Mouse (Mus musculus): ENCODE measurements at regions not wholly inside any gene's neighbourhood (a gene's known extent, or its start where the extent isn't known, plus 50 kb on each side); places are given as distances from the start of the nearest gene placed in this dataset.

DNA sequence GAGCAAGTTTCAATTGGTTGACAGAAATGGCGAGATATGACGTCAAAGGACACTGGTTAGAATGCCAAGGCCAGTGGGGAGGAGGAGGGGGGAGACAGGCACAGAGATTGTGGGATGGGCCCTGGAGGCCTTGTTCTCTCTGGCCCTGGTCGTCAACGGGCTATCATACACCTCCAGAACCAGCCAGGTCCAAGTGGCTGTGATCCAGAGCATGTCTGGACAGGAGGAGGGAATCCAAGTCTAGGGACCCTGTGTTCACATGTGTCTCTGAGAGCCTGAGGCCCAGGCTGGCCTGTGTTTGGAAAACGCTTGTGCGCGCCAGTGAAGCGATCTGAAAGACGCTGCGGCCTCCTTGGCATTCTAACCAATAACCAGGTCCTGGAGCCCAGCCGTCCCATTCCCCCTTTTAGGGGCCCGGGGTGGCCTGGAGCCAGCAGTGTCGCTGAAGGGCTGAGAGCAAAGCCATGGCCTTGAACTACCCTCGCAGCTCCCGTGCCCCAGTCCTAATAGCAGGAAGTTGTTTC lies 65.1 kb upstream of the Ppara start:
- no peak for TF ChIP-seq NANOG (IDR thresholded peaks at IDR 0.05; ENCODE audit: borderline replicate concordance, low read length)
- no peak for TF ChIP-seq CTCF (conservative IDR thresholded peaks at IDR 0.05; ENCODE audit: low read length)
- TF ChIP-seq POU5F1 (IDR thresholded peaks at IDR 0.05; ENCODE audit: borderline replicate concordance, low read length), result no peak
- Histone ChIP-seq H3K27me3 (ENCODE audit: insufficient read depth, low read length) (peaks cover 64% of the 10 kb centered on the region), H3K9me3 (ENCODE audit: low read length) (no peaks in the 10 kb centered on the region), H3K4me3 (replicated peaks; ENCODE audit: low read length) (peak overlapping the region; percentile 89), H3K36me3 (ENCODE audit: insufficient read depth, low read length) (no peaks in the 10 kb centered on the region), H3K4me1 (replicated peaks; ENCODE audit: low read depth, low read length) (peaks cover 6% of the 10 kb centered on the region)

DNA sequence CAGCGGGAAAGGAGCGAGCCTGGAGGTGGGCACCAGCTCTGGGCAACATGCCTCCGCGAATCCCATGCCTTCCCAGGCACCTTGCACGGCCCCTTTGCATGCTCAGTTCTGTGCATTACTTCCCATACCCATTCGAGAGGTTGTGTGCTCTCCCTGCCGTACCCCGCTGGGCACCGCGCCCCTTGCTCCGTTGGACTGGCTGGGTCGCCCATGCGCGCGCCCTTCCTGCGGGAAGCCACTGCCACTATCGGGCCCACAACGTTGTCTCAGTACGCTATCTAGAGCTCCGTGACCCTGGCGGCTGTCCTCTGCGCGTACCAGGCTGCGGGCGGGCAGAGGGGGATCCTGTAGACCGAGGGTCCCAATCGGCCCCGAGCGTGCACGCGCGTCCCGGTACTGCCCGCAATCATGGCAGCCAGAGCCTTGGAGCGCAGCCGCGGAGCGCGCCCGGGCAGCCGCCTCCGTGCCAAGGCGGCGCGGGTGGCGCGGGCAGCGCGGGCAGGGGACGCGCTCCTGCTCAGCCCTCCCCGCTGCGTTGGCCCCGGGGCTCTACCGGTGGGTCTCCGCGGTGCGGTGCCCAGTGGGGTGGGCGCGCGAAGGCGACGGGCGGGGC lies 64.5 kb upstream of the Ppara start:
- H3K27me3 ChIP-seq (ENCODE audit: insufficient read depth, low read length), result peaks cover 68% of the 10 kb centered on the region

DNA sequence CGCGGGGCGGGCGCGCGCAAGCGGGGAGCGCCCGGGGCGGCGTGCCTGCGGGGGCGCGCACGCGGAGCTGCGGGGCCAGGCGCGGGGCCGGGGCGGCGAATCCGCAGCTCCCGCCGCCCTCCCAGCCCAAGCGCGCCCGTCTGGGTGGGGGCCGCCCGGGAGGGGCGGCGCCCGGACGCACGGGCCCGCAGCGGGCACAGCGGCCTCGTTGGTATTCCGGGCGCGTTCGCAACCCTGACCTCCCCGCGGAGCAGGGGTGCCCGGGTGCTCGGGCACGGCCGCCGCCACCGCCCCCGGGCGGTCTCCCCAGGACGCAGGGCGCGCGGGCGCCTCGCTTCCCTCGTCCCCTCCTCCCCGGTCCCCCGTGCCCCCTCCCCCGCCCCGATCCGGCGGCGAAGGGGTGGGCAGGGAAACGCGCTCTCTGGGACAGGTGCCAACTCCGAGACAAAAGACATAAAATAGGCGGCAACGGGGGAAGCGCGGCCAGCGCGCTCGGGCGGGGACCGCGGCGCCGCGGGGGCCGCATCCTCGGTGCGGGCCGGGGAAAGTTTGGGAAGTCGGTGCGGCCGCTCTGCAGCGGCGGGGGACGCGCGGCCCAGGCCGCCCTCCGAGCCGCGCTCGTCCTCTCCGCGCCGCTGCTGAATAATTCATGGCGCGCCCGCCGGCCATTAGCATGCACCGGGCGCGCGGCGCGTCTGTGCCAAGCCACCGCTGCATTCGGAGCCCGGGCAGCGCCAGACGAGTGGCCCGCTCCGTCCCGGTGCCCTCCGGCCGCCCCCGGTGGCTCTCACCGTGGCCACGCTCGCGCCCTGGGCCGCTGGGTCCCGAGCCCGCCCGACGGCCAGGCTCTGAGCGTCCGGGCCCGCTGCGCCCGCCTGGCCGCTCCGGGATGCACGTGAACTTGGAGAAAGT lies 63.7 kb upstream of the Ppara start:
- peak overlapping the region; percentile 89 for H3K4me3 ChIP-seq (replicated peaks; ENCODE audit: low read length)
- H3K27me3 ChIP-seq (ENCODE audit: insufficient read depth, low read length), result peaks cover 75% of the 10 kb centered on the region
- no peaks in the 10 kb centered on the region for H3K9me3 ChIP-seq (ENCODE audit: low read length)
- H3K36me3 ChIP-seq (ENCODE audit: insufficient read depth, low read length), result no peaks in the 10 kb centered on the region
- TF ChIP-seq POU5F1 (IDR thresholded peaks at IDR 0.05; ENCODE audit: borderline replicate concordance, low read length), result no peak
- no peak for TF ChIP-seq CTCF (conservative IDR thresholded peaks at IDR 0.05; ENCODE audit: low read length)
- no peak for TF ChIP-seq NANOG (IDR thresholded peaks at IDR 0.05; ENCODE audit: borderline replicate concordance, low read length)
- H3K4me1 ChIP-seq (replicated peaks; ENCODE audit: low read depth, low read length), result peaks cover 6% of the 10 kb centered on the region

More for the DNA sequence above, 64.5 kb upstream of the Ppara start:
- Histone ChIP-seq H3K36me3 (ENCODE audit: insufficient read depth, low read length) (no peaks in the 10 kb centered on the region), H3K4me3 (replicated peaks; ENCODE audit: low read length) (peak overlapping the region; percentile 89), H3K9me3 (ENCODE audit: low read length) (no peaks in the 10 kb centered on the region), H3K4me1 (replicated peaks; ENCODE audit: low read depth, low read length) (peaks cover 6% of the 10 kb centered on the region)
- TF ChIP-seq NANOG (IDR thresholded peaks at IDR 0.05; ENCODE audit: borderline replicate concordance, low read length), result no peak

DNA sequence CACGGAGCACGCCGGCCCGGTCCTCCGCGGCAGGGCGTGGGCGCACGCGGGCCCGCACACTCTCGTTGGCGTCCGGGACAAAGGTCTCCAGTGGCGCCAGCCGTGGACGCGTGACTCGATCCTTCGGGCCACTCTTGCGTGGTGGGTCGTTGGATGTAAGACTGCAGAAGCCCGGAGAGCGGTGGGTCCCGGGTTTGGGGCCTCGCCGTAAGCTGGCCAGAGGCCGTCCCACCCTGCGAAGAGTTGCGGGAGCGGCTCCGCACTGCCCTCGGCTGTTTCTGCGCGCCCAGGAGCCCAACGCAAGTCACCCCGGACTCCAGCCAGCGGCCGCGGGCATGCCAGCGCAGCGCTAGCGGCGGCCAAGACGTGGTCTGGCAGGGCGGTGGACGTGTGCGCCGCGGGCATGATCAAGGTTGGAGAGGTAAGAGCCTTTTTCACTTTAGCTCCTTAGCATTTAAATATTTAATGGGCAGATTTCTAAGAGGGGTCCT lies 63.0 kb upstream of the Ppara start:
- TF ChIP-seq CTCF (conservative IDR thresholded peaks at IDR 0.05; ENCODE audit: low read length) (no peak), NANOG (IDR thresholded peaks at IDR 0.05; ENCODE audit: borderline replicate concordance, low read length) (no peak), POU5F1 (IDR thresholded peaks at IDR 0.05; ENCODE audit: borderline replicate concordance, low read length) (no peak)
- Histone ChIP-seq H3K36me3 (ENCODE audit: insufficient read depth, low read length) (no peaks in the 10 kb centered on the region), H3K4me1 (replicated peaks; ENCODE audit: low read depth, low read length) (peaks cover 6% of the 10 kb centered on the region), H3K4me3 (replicated peaks; ENCODE audit: low read length) (peak overlapping the region; percentile 89), H3K9me3 (ENCODE audit: low read length) (no peaks in the 10 kb centered on the region), H3K27me3 (ENCODE audit: insufficient read depth, low read length) (peaks cover 75% of the 10 kb centered on the region)

DNA sequence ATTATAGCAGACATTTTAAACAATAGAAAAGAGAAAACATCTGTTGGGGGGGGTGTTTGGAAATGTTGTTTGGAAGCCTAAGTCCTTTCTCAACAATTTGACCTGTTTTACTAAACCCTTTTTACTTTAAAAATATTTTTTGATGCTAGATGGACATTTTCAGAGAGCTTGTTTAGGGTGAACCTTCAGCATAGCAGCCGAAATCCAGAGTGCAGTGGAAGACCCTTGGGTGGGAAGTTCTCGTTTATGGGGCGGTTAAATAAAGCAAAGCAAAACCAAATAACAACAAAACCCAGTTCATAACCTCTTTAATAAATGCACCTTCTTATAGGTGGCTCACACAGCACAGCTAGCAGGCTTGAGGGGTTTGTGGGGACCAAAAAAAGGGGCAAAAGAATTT lies 62.4 kb upstream of the Ppara start:
- Histone ChIP-seq H3K9me3 (ENCODE audit: low read length) (no peaks in the 10 kb centered on the region), H3K27me3 (ENCODE audit: insufficient read depth, low read length) (peaks cover 76% of the 10 kb centered on the region), H3K36me3 (ENCODE audit: insufficient read depth, low read length) (no peaks in the 10 kb centered on the region), H3K4me3 (replicated peaks; ENCODE audit: low read length) (peak overlapping the region; percentile 89), H3K4me1 (replicated peaks; ENCODE audit: low read depth, low read length) (peaks cover 6% of the 10 kb centered on the region)
- no peak for TF ChIP-seq CTCF (conservative IDR thresholded peaks at IDR 0.05; ENCODE audit: low read length)
- TF ChIP-seq NANOG (IDR thresholded peaks at IDR 0.05; ENCODE audit: borderline replicate concordance, low read length), result no peak
- no peak for TF ChIP-seq POU5F1 (IDR thresholded peaks at IDR 0.05; ENCODE audit: borderline replicate concordance, low read length)

DNA sequence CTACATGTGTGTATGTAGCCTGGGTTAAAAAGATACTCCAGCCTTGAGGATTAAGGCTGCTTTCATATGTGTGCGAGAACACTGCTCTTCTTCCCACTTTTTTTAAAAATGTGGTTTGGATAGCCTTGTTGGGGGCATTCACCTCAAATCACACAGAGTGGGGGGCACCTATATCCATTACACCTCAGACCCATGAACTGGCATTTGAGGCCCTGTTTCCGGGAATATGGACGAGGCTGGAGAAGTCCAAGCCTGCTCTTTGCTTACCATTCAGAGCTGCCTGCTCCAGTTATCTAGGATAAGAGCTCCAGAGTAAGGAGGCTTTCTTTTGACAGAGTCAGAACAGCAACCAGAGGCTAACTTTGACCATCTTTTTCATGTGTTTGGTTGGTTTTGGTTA lies 61.9 kb upstream of the Ppara start:
- Histone ChIP-seq H3K4me3 (replicated peaks; ENCODE audit: low read length) (no peak overlapping the region), H3K27me3 (ENCODE audit: insufficient read depth, low read length) (peaks cover 76% of the 10 kb centered on the region), H3K4me1 (replicated peaks; ENCODE audit: low read depth, low read length) (peaks cover 6% of the 10 kb centered on the region), H3K9me3 (ENCODE audit: low read length) (no peaks in the 10 kb centered on the region), H3K36me3 (ENCODE audit: insufficient read depth, low read length) (no peaks in the 10 kb centered on the region)
- TF ChIP-seq NANOG (IDR thresholded peaks at IDR 0.05; ENCODE audit: borderline replicate concordance, low read length), result no peak
- no peak for TF ChIP-seq CTCF (conservative IDR thresholded peaks at IDR 0.05; ENCODE audit: low read length)
- TF ChIP-seq POU5F1 (IDR thresholded peaks at IDR 0.05; ENCODE audit: borderline replicate concordance, low read length), result no peak

DNA sequence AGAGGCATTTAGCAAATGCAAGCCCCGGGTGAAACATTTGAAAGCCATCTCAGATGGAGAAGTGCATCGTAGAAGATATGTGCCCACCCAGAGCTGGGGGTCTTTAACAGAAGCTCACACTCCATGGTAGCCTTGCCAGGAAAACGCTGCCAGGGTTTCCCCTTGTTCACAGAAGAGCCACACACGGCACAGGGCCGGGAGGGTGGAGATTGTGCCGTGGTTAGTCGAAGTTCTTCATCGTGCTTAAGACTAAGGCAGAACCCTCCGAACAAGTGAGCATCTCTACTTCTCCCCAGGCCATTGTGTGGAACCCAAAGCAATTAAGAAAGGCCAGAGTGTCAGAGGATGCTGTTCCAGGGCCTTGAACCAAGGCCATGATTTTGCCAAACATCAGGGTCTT lies 61.3 kb upstream of the Ppara start:
- no peak for TF ChIP-seq CTCF (conservative IDR thresholded peaks at IDR 0.05; ENCODE audit: low read length)
- TF ChIP-seq POU5F1 (IDR thresholded peaks at IDR 0.05; ENCODE audit: borderline replicate concordance, low read length), result no peak
- TF ChIP-seq NANOG (IDR thresholded peaks at IDR 0.05; ENCODE audit: borderline replicate concordance, low read length), result no peak
- no peak overlapping the region for H3K4me3 ChIP-seq (replicated peaks; ENCODE audit: low read length)
- H3K36me3 ChIP-seq (ENCODE audit: insufficient read depth, low read length), result no peaks in the 10 kb centered on the region
- H3K27me3 ChIP-seq (ENCODE audit: insufficient read depth, low read length), result peaks cover 81% of the 10 kb centered on the region
- H3K9me3 ChIP-seq (ENCODE audit: low read length), result no peaks in the 10 kb centered on the region
- H3K4me1 ChIP-seq (replicated peaks; ENCODE audit: low read depth, low read length), result peaks cover 10% of the 10 kb centered on the region

DNA sequence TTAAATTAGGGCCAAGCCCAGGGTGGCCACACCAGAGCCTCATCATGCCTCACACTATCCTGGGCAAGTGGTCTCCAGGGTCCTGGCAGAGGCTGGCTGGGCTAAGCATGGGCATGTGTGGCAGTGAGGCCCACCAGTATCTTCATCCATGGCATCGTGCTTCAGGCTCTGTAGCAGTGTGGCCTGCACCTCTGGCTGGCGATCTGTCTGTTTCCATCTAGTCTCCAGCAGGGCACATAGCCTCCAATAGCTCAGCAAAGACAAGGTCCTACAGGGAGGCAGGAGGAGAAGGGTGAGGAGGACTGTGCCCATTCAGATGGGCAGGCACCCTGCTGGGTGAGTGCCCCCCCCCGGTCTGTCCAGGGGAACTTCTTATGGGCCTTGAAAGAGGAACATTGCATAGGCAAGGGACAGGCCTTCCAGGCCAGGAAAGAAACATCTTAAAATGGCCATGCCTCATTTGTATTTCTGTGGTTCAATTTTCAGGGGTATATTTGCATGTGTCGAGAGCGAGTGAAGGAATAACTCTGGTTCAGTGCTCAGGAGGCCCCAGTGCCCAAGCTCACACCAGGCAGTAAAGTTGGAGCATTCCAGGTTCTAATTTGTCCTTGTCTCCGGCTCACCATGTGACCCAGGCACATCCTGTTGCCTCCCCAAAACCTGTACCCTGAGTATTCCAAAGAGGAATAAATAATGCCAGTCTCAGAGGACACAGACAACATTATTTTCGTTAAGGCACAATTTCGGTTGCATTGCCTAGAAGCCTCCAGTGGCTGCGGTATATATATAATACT lies 60.4 kb upstream of the Ppara start:
- no peak overlapping the region for H3K4me3 ChIP-seq (replicated peaks; ENCODE audit: low read length)
- H3K27me3 ChIP-seq (ENCODE audit: insufficient read depth, low read length), result peaks cover 79% of the 10 kb centered on the region
- no peaks in the 10 kb centered on the region for H3K36me3 ChIP-seq (ENCODE audit: insufficient read depth, low read length)
- TF ChIP-seq NANOG (IDR thresholded peaks at IDR 0.05; ENCODE audit: borderline replicate concordance, low read length) (no peak), CTCF (conservative IDR thresholded peaks at IDR 0.05; ENCODE audit: low read length) (no peak), POU5F1 (IDR thresholded peaks at IDR 0.05; ENCODE audit: borderline replicate concordance, low read length) (no peak)
- H3K9me3 ChIP-seq (ENCODE audit: low read length), result no peaks in the 10 kb centered on the region
- peaks cover 15% of the 10 kb centered on the region for H3K4me1 ChIP-seq (replicated peaks; ENCODE audit: low read depth, low read length)

Data from E14TG2a.4 (cell line).